In the genomic region with DNA sequence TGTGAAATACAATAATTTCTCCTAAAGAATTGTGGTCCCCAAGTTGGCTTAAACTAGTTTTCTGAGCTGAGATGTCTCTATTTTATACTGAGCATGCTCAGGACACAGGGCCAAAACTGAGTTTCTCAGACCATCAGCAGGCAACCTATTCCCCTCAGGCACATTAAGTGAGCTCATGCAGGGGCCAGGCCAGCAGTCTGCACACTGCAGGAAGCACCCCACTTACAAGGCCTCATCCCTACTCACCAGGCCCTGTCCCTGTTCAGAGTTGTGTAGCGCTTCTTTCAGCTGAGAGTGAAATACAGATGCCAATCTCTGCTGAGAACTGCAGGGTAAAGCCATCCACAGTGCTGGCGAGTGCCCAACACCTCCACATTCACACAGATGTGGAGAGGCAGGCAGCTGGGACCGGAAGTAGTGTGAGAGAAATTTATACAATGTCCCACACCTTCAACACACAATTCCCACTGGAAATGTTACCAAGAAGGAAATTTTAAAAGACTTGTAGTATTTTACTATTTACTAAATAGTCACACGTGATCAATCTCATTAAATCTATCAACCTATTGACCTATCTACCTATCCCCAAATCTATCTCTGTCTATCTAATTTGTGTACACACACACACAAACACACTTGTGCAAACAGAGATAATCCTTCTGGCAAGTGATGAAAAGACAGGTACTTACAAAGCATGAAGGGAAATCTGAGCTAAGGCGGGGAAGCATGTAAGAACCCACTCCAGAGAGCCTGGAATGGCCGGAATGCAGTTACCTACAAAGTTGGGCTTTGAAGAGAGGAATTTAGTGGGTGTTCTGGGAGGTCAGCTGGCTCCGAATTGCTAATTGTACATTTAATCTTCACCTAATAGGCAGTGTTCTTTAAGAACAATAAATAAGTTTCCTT, we compare ENCODE assay signal across 17 mouse cellular contexts. TPM values are rescaled to one million over a fixed set of nuclear protein-coding genes. Genes with fewer than 3 reads are reported as not detected.
DNase-seq lines count a peak whose midpoint lies in the region; ATAC-seq and TF ChIP-seq lines count a peak whose summit lies in the region.
"Had no signal": no experiment of that assay in that cellular context is flagged by ENCODE, and none has a peak within 500 bp of the region (broad histone marks: within the 10 kb centered on the region; RNA-seq: fewer than 3 reads in every experiment).

No protein-coding gene starts in this region.

- H3K27me3 ChIP-seq in liver, postnatal 0 days (ENCODE audit: insufficient read depth, low read length), result no peaks in the 10 kb centered on the region
- no peaks in the 10 kb centered on the region for H3K27me3 ChIP-seq in liver, embryonic 12.5 days (replicated peaks)
- H3K27me3 ChIP-seq in kidney, embryonic 15.5 days, result no peaks in the 10 kb centered on the region
- H3K27me3 ChIP-seq: CH12.LX; neural tube, embryonic 15.5 days; Patski; stomach, embryonic 15.5 days had no signal

- TF ChIP-seq CTCF in liver, postnatal 0 days (IDR thresholded peaks at IDR 0.05; ENCODE audit: low read depth), result no peak

- H3K4me3 ChIP-seq in liver, postnatal 0 days (ENCODE audit: low read depth, low read length), result no peak overlapping the region
- H3K4me3 ChIP-seq in liver, embryonic 12.5 days, result no peak overlapping the region
- H3K4me3 ChIP-seq in kidney, embryonic 15.5 days (replicated peaks), result no peak overlapping the region
- H3K4me3 ChIP-seq: neural tube, embryonic 15.5 days; stomach, embryonic 15.5 days had no signal

- H3K4me2 ChIP-seq in liver, postnatal 0 days (ENCODE audit: low read depth, low read length), result no peak overlapping the region
- no peak overlapping the region for H3K4me2 ChIP-seq in liver, embryonic 12.5 days
- no peak overlapping the region for H3K4me2 ChIP-seq in kidney, embryonic 15.5 days
- H3K4me2 ChIP-seq: neural tube, embryonic 15.5 days; stomach, embryonic 15.5 days had no signal

- H3K4me1 ChIP-seq in liver, postnatal 0 days (ENCODE audit: insufficient read depth), result peaks cover 8% of the 10 kb centered on the region; the same call in 1 of the 2 replicates
- 0 out of 2 replicates have a peak, but pooled peaks cover 3% of the 10 kb centered on the region for H3K4me1 ChIP-seq in liver, embryonic 12.5 days
- H3K4me1 ChIP-seq in kidney, embryonic 15.5 days, result peaks cover 13% of the 10 kb centered on the region
- H3K4me1 ChIP-seq: stomach, embryonic 15.5 days had no signal

- DNase-seq in liver, postnatal 0 days, result no peak
- DNase-seq in lung, postnatal 14 days, result peak; percentile 40
- DNase-seq in T-cell, adult 2 months (ENCODE audit: low spot score), result no peak
- DNase-seq in frontal cortex, postnatal 14 days (ENCODE audit: low spot score in 2 of 2), result no peak
- no peak for DNase-seq in adrenal gland, postnatal 10 days
- DNase-seq: adrenal gland, postnatal 36 days; forebrain, postnatal 0 days; heart, adult 11 months had no signal

- no peak for TF ChIP-seq EP300 in liver, postnatal 0 days (IDR thresholded peaks at IDR 0.05; ENCODE audit: low read depth)

- no peak for ATAC-seq in liver, postnatal 0 days
- no peak for ATAC-seq in liver, embryonic 12.5 days
- peak; percentile 52; the same call in 1 of the 2 replicates for ATAC-seq in kidney, embryonic 15.5 days (replicated peaks; ENCODE audit: low FRiP score)
- ATAC-seq: forebrain, postnatal 0 days; hindbrain, embryonic 16.5 days; Patski had no signal

- H3K27ac ChIP-seq in liver, postnatal 0 days (ENCODE audit: low read depth), result peak overlapping the region; percentile 82; the same call in 1 of the 2 replicates
- H3K27ac ChIP-seq in liver, embryonic 12.5 days, result no peak overlapping the region
- H3K27ac ChIP-seq in kidney, embryonic 15.5 days, result peak overlapping the region; percentile 47
- H3K27ac ChIP-seq: macrophage; neural tube, embryonic 15.5 days; stomach, embryonic 15.5 days had no signal

- no peaks in the 10 kb centered on the region for H3K9me3 ChIP-seq in liver, postnatal 0 days (ENCODE audit: low read length)
- H3K9me3 ChIP-seq in liver, embryonic 12.5 days (replicated peaks), result no peaks in the 10 kb centered on the region
- H3K9me3 ChIP-seq in kidney, embryonic 15.5 days (replicated peaks), result no peaks in the 10 kb centered on the region
- H3K9me3 ChIP-seq: neural tube, embryonic 15.5 days; stomach, embryonic 15.5 days had no signal

- WGBS in liver, postnatal 0 days (ENCODE audit: insufficient replicate concordance), result 56% methylated on average over 7 of the region's 7 CpGs
- WGBS in liver, embryonic 12.5 days (ENCODE audit: insufficient replicate concordance), result 66% methylated on average over 7 of the region's 7 CpGs
- 58% methylated on average over 7 of the region's 7 CpGs for WGBS in kidney, embryonic 15.5 days

- no peak overlapping the region for H3K9ac ChIP-seq in liver, postnatal 0 days (replicated peaks)
- H3K9ac ChIP-seq in liver, embryonic 12.5 days, result no peak overlapping the region
- no peak overlapping the region for H3K9ac ChIP-seq in kidney, embryonic 15.5 days
- H3K9ac ChIP-seq: forebrain, postnatal 0 days; neural tube, embryonic 15.5 days; stomach, embryonic 15.5 days had no signal

- H3K36me3 ChIP-seq in liver, postnatal 0 days (replicated peaks; ENCODE audit: insufficient read depth, low read length), result no peaks in the 10 kb centered on the region
- H3K36me3 ChIP-seq in liver, embryonic 12.5 days, result no peaks in the 10 kb centered on the region
- H3K36me3 ChIP-seq in kidney, embryonic 15.5 days, result no peaks in the 10 kb centered on the region
- H3K36me3 ChIP-seq: neural tube, embryonic 15.5 days; stomach, embryonic 15.5 days had no signal

RNA-seq across cellular contexts. Expression of a gene that starts 22.9 kb away (rescaled TPM):
- polyA plus RNA-seq in liver, postnatal 0 days (2015; fragmentation: Nextera tagmentation; extraction: Ambion mirVana), result 2.4 and 3.1 TPM in 2 replicates
- 2.5 and 3.1 TPM in 2 replicates for polyA plus RNA-seq in liver, embryonic 12.5 days (2016; fragmentation: Nextera tagmentation; extraction: Ambion mirVana)
- polyA plus RNA-seq in kidney, embryonic 15.5 days (2015; fragmentation: Nextera tagmentation; extraction: Ambion mirVana), result 6.7 and 8.0 TPM in 2 replicates
- total RNA-seq in adrenal gland, postnatal 10 days (2021), result 10 to 100 TPM in 1 of 2 experiments, 1 to 10 TPM in 1; 9.7 to 11.4 TPM
- total RNA-seq: CH12.LX; monocyte, adult 5-6 weeks had no signal
